Mouse (Mus musculus) heart, postnatal 36 days (tissue): ENCODE results near the gene Gm45799. TPM values are rescaled to one million over a fixed set of nuclear protein-coding genes. Genes with fewer than 3 reads are reported as not detected.

Source experiments
- DNase-seq, 2 experiments: peaks; one replicate each; pipeline ENCODE4 v3.0.0; 2021 to 2022
- intact Hi-C: fragments of 180-260 bp; cut with DNase I; formaldehyde crosslinking; loops from one replicate; pipeline ENCODE4 v1.15.1; 2025
- total RNA-seq, 2 experiments: library from RNA; stranded (reverse); gene quantifications; 2 replicates each; pipeline ENCODE4 v1.2.3; 2021

Gm45799 gene
- total RNA-seq, 2 experiments from 2014 or later: 1.00 to 6.3 TPM

- intact Hi-C loops: no loop called here
- no peak for DNase-seq
These were observed 1.0 kb upstream of the Gm45799 start for GRCm38 (mm10) chr7:105639304-105639703.

GRCm38 (mm10) chr7:105639756-105640155 is 596 bp upstream of the Gm45799 start, which contains the start of gene Timm10b:
Timm10b (plus strand) TSS chr7:105640056.
- intact Hi-C loops: loop anchor here (2.0 kb wide), 3 partner anchors 85 to 171 kb away; partner anchors contain the start of genes Ilk, Mrpl17, Rrp8 and Smpd1
- no peak for DNase-seq

- peak in 1 of 2 experiments; percentile 32 for DNase-seq
- intact Hi-C loops: loop anchor here (2.0 kb wide), 3 partner anchors 86 to 170 kb away; partner anchors contain the start of genes Ilk, Mrpl17, Rrp8 and Smpd1
These were observed 523 bp downstream of the Gm45799 start for GRCm38 (mm10) chr7:105640894-105641255.

GRCm38 (mm10) chr7:105641936-105642335 is 1.6 kb downstream of the Gm45799 start:
- intact Hi-C loops: loop anchor here (2.0 kb wide), 3 partner anchors 87 to 169 kb away; partner anchors contain the start of genes Ilk, Mrpl17, Rrp8 and Smpd1
- no peak for DNase-seq

GRCm38 (mm10) chr7:105650639-105651435 is 10.5 kb downstream of the Gm45799 start, which contains the start of gene Dnhd1:
Dnhd1 (plus strand) TSS chr7:105650827.
- peak; percentile 71 to 75 for DNase-seq
- intact Hi-C loops: loop anchor here (5.0 kb wide), 1 partner anchor 39 kb away; no protein-coding TSS in a partner anchor

GRCm38 (mm10) chr7:105685541-105686197 is 45.3 kb downstream of the Gm45799 start:
- no peak for DNase-seq
- intact Hi-C loops: no loop called here

- no peak for DNase-seq
- intact Hi-C loops: no loop called here
These were observed 50.5 kb downstream of the Gm45799 start for GRCm38 (mm10) chr7:105690875-105691274.

GRCm38 (mm10) chr7:105703184-105703583 is 62.8 kb downstream of the Gm45799 start:
- intact Hi-C loops: no loop called here
- no peak for DNase-seq

GRCm38 (mm10) chr7:105703816-105704215 is 63.5 kb downstream of the Gm45799 start:
- DNase-seq: no peak
- intact Hi-C loops: no loop called here

GRCm38 (mm10) chr7:105708733-105709132 is 68.4 kb downstream of the Gm45799 start:
- DNase-seq: no peak
- intact Hi-C loops: no loop called here

- intact Hi-C loops: no loop called here
- no peak for DNase-seq
These were observed 75.0 kb downstream of the Gm45799 start for GRCm38 (mm10) chr7:105715366-105715765.

- intact Hi-C loops: no loop called here
- DNase-seq: no peak
These were observed 81.6 kb downstream of the Gm45799 start for GRCm38 (mm10) chr7:105721916-105722315.

GRCm38 (mm10) chr7:105726144-105726979 is 86.0 kb downstream of the Gm45799 start:
- intact Hi-C loops: loop anchor here (1.0 to 2.0 kb wide), 2 partner anchors 84 to 92 kb away; partner anchors contain the start of gene Mrpl17
- peak; percentile 35 to 46 for DNase-seq

GRCm38 (mm10) chr7:105726980-105727325 is 86.6 kb downstream of the Gm45799 start:
- no peak for DNase-seq
- intact Hi-C loops: loop anchor here (1.0 to 2.0 kb wide), 2 partner anchors 84 to 91 kb away; partner anchors contain the start of gene Mrpl17

GRCm38 (mm10) chr7:105728701-105729428 is 88.5 kb downstream of the Gm45799 start:
- intact Hi-C loops: no loop called here
- no peak for DNase-seq

- intact Hi-C loops: loop anchor here (5.0 kb wide), 1 partner anchor 182 kb away; the partner anchor contains the start of gene Smpd1
- DNase-seq: no peak
These were observed 93.5 kb downstream of the Gm45799 start for GRCm38 (mm10) chr7:105733836-105734235.
